Mouse (Mus musculus): ENCODE data around the gene B830017H08Rik. TPM values are rescaled to one million over a fixed set of nuclear protein-coding genes. Genes with fewer than 3 reads are reported as not detected.

The B830017H08Rik gene
- polyA plus RNA-seq, 1 experiment from 2014 or later = not detected

DNA sequence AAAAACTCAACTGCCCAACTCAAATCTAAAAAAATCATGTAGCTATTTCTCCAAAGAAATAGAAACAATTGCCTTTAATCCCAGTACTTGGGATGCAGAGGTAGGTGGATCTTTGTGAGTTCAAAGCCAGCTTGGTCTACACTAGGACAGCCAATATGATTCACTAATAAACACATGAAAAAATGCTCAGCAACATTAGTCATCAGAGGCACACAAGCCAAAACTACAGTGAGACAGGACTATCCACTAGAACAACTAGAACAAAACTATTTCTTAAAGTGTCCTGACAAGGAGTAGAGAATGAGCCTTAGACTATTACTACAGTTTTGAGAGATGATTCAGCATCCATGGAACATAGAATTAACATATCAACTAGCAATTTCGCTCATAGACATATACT is 43.2 kb downstream of the B830017H08Rik start:
- Histone ChIP-seq H3K27me3 (ENCODE audit: poor library complexity, severe bottlenecking) (no peaks in the 10 kb centered on the region), H3K4me1 (no peaks in the 10 kb centered on the region), H3K27ac (no peak overlapping the region), H3K9me3 (no peaks in the 10 kb centered on the region; the same call in 1 of the 2 replicates), H3K4me3 (no peak overlapping the region), H3K36me3 (replicated peaks) (peaks cover 71% of the 10 kb centered on the region)
- 98% methylated on average over 1 of the region's 1 CpGs for WGBS
- DNase-seq (ENCODE audit: extremely low spot score, low spot score) = no peak

DNA sequence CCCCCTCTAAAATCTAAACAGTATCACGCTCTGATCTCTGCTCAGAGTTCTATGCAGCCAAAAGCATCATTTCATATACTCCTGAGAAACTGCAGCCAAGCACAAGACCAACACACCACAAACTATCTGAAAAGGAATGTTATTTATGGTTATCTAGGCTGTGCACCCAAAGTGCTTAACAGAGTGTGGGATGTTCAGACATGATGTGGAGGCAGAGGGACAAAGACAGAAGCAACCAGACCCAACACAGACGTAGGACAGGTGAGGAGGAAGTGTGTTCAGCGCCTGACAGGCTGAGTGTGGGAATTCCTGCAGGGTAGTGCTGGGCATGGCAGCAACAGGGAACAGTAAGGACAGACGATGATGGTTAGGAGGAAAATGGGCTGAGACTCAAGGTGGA is 46.6 kb downstream of the B830017H08Rik start:
- H3K9me3 ChIP-seq = no peaks in the 10 kb centered on the region; the same call in 1 of the 2 replicates
- no peaks in the 10 kb centered on the region for H3K27me3 ChIP-seq (ENCODE audit: poor library complexity, severe bottlenecking)
- H3K4me1 ChIP-seq = no peaks in the 10 kb centered on the region
- no peak overlapping the region for H3K27ac ChIP-seq
- DNase-seq (ENCODE audit: extremely low spot score, low spot score) = no peak
- peaks cover 74% of the 10 kb centered on the region for H3K36me3 ChIP-seq (replicated peaks)
- 95% methylated on average over 4 of the region's 4 CpGs for WGBS
- no peak overlapping the region for H3K4me3 ChIP-seq

DNA sequence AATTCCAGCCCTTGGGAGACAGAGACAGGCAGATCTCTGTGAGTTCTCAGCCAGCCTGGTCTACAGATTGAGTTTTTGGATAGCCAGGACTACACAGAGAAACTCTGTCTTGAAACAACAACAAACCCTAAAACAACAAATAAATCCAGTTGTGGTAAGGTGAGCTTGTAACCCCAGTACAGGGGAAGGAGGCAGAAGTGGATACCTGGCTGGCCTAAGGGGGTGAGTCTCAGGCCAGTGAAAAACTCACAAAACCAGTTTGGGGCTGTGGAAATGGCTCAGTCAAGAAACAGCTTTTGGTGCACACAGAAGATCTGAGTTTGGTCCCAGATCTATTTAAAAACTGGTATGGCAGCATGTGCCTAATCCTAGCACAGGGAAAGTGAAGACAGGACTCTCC is 49.3 kb downstream of the B830017H08Rik start:
- no peak for DNase-seq (ENCODE audit: extremely low spot score, low spot score)
- Histone ChIP-seq H3K27ac (no peak overlapping the region), H3K27me3 (ENCODE audit: poor library complexity, severe bottlenecking) (no peaks in the 10 kb centered on the region), H3K4me1 (no peaks in the 10 kb centered on the region), H3K4me3 (no peak overlapping the region), H3K9me3 (no peaks in the 10 kb centered on the region; the same call in 1 of the 2 replicates), H3K36me3 (replicated peaks) (peaks cover 87% of the 10 kb centered on the region)

DNA sequence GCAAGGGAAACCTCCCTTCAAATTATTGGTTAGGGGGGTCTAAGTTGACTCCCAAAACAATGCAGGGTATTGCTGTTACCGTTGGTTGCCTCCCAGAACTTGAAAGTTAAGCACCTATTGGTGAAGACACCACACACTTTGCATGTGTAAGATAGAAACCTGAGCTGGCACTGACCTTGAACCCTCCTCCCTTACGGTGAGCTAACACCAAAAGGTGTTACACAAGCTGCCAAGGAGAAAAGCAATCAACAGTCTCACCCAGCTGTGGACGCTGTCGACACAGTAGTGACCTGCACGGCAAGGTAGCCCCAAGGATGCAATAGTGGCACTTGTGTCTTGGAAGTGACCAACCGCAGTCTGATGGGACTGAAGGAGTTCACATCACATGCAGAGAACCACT is 51.2 kb downstream of the B830017H08Rik start:
- Histone ChIP-seq H3K9me3 (no peaks in the 10 kb centered on the region; the same call in 1 of the 2 replicates), H3K36me3 (replicated peaks) (peaks cover 68% of the 10 kb centered on the region), H3K27ac (no peak overlapping the region), H3K4me1 (no peaks in the 10 kb centered on the region), H3K27me3 (ENCODE audit: poor library complexity, severe bottlenecking) (no peaks in the 10 kb centered on the region), H3K4me3 (no peak overlapping the region)
- no peak for DNase-seq (ENCODE audit: extremely low spot score, low spot score)
- WGBS = 91% methylated on average over 6 of the region's 6 CpGs

Other genes starting within 250 kb of the B830017H08Rik start
- gene Slc7a4, start 249.9 kb upstream of the B830017H08Rik start, polyA plus RNA-seq (2016; fragmentation: Nextera tagmentation; extraction: Ambion mirVana) = 2.2 and 2.7 TPM in 2 replicates
- gene Smpd4, start 213.8 kb upstream of the B830017H08Rik start, polyA plus RNA-seq (2016; fragmentation: Nextera tagmentation; extraction: Ambion mirVana) = 65.6 and 66.6 TPM in 2 replicates
- gene Ccdc74a, start 186.7 kb upstream of the B830017H08Rik start, polyA plus RNA-seq (2016; fragmentation: Nextera tagmentation; extraction: Ambion mirVana) = 7.0 and 7.1 TPM in 2 replicates
- gene Med15, start 100.2 kb upstream of the B830017H08Rik start, polyA plus RNA-seq (2016; fragmentation: Nextera tagmentation; extraction: Ambion mirVana) = 47.4 and 47.5 TPM in 2 replicates
- 55.4 and 59.1 TPM in 2 replicates for gene Klhl22, start 73.5 kb upstream of the B830017H08Rik start, polyA plus RNA-seq (2016; fragmentation: Nextera tagmentation; extraction: Ambion mirVana)
- 4.0 and 4.1 TPM in 2 replicates for gene Scarf2, start 35.8 kb upstream of the B830017H08Rik start, polyA plus RNA-seq (2016; fragmentation: Nextera tagmentation; extraction: Ambion mirVana)
- 2.7 and 3.6 TPM in 2 replicates for gene Car15, start 5.2 kb downstream of the B830017H08Rik start, polyA plus RNA-seq (2016; fragmentation: Nextera tagmentation; extraction: Ambion mirVana)
- gene Gm20518, start 58.5 kb downstream of the B830017H08Rik start, polyA plus RNA-seq (2016; fragmentation: Nextera tagmentation; extraction: Ambion mirVana) = 0.23 and 0.29 TPM in 2 replicates
- gene Tssk1, start 61.1 kb downstream of the B830017H08Rik start, polyA plus RNA-seq (2016; fragmentation: Nextera tagmentation; extraction: Ambion mirVana) = not detected in 2 replicates
- gene Dgcr2, start 65.4 kb downstream of the B830017H08Rik start, polyA plus RNA-seq (2016; fragmentation: Nextera tagmentation; extraction: Ambion mirVana) = 104 and 106 TPM in 2 replicates
- 0.36 TPM in 1 of 2 replicates, not detected in the other for gene Tssk2, start 65.5 kb downstream of the B830017H08Rik start, polyA plus RNA-seq (2016; fragmentation: Nextera tagmentation; extraction: Ambion mirVana)
- gene Ess2, start 78.2 kb downstream of the B830017H08Rik start, polyA plus RNA-seq (2016; fragmentation: Nextera tagmentation; extraction: Ambion mirVana) = 55.2 and 56.2 TPM in 2 replicates
- 0.43 TPM in 1 of 2 replicates, not detected in the other for gene Gsc2, start 81.9 kb downstream of the B830017H08Rik start, polyA plus RNA-seq (2016; fragmentation: Nextera tagmentation; extraction: Ambion mirVana)
- 97.4 and 99.1 TPM in 2 replicates for gene Slc25a1, start 95.1 kb downstream of the B830017H08Rik start, polyA plus RNA-seq (2016; fragmentation: Nextera tagmentation; extraction: Ambion mirVana)
- not detected in 2 replicates for gene Vpreb2, start 147.3 kb downstream of the B830017H08Rik start, polyA plus RNA-seq (2016; fragmentation: Nextera tagmentation; extraction: Ambion mirVana)
- gene Dgcr6, start 219.7 kb downstream of the B830017H08Rik start, polyA plus RNA-seq (2016; fragmentation: Nextera tagmentation; extraction: Ambion mirVana) = 159 and 175 TPM in 2 replicates

Measured in forebrain, embryonic 10.5 days (tissue).